Mouse (Mus musculus): Measurements from ENCODE around the gene Tnik.
A peak's percentile ranks its signal among the peaks of the same experiment; 100 is the strongest.

Tnik gene

GRCm38 (mm10) chr3:28350147-28350801 lies 87.3 kb downstream of the Tnik start:
- no peak for DNase-seq (ENCODE audit: low spot score)

DNA sequence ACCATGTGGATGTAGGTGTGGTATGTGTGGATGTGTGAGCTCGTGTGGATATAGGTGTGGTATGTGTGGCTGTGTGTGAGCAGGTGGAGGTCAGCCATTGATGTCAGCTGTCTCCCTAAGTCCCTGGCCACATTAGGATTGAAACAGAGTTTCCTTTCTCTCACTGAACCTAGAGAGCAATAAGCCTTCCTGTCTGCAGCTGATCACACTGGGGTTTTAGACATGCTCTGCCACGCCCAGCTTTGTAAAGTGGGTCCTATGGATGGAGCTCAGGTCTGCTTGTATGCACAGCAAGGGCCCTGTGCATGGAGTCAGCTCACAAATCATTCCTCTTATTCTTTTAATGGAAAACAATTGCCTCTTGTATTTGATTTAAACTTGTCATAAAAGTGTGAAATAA lies 95.4 kb downstream of the Tnik start:
- no peak for DNase-seq (ENCODE audit: low spot score)

DNA sequence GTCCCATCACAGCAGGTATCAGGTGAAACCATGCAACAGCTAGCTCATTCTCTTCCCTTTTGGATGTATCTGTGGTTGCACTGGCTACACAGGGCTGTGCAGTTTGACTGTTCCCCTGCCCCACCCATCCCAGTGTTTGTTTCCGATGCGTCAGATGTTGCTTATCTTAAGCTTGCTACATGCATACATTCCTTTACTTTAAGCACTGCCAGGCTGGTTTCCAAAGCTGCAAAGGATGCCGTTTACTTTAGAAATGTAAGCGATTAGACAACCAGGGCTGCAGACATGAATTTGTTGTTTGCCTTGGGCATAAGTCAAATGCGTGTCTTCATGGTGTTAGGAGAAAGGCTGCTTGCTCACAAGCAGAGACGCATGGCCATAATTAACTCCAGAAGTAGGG lies 96.1 kb downstream of the Tnik start:
- no peak for DNase-seq (ENCODE audit: low spot score)

DNA sequence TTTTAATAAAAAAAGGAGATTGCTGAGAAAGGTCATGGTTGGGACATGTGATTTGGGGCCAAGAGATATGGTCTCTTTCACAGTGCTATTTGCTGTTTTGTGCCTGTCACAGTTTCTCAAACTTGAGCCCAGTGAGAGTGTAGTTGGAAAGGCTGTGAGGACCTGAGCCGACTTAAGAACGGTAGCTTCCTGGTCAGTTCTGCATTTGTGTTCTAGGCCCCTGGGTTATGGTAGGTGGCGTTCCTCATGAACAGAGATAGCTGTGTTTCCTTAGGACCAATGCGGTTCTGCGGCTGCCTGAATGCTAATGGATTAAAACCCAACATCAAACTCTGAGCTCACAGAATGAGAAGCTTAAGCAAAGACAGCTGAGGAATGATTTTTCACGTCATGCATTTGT lies 98.0 kb downstream of the Tnik start:
- no peak for DNase-seq (ENCODE audit: low spot score)

GRCm38 (mm10) chr3:28363441-28364125 lies 100.6 kb downstream of the Tnik start:
- DNase-seq (ENCODE audit: low spot score), result no peak

DNA sequence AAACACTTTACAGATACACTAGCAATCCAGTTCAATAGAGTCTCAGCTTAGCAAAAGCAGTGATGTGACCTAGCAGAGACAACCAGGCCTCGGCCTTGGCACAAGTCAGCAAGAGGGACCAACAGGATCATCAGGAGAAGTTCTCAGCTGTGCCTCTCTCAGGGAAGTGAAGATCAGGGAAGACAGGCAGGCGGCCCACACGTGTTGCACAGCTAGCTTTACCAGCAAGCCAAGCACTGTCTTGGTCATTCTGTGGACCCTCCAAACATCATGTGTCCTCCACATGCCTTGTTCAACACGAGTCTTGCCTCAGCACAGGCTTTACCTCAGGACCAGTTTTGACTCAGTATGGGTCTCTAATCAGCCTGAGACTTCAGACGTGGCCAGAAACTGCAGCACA lies 105.7 kb downstream of the Tnik start:
- DNase-seq (ENCODE audit: low spot score), result no peak

- no peak for DNase-seq (ENCODE audit: low spot score)
These were observed 106.3 kb downstream of the Tnik start for GRCm38 (mm10) chr3:28369266-28369665.

DNA sequence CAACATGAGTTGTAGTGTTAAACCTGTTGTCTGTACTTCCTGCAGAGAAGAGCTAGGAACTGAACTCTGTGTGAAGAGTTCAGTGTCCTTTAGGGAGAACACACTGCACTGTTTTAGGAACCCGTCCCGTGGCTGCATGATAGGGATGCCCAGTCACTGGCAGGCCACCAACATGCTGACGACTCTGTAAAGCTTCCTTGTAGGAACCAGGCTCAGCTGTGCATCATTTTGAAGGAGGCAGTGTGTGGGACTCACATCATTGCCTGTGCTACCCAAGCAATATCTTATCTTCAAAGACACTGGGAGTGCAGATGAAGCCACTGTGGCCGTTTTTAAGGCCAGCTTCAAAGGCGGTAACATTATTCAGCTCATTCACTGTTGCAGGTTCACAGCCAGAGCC lies 106.7 kb downstream of the Tnik start:
- peak; percentile 11 for DNase-seq (ENCODE audit: low spot score)

DNA sequence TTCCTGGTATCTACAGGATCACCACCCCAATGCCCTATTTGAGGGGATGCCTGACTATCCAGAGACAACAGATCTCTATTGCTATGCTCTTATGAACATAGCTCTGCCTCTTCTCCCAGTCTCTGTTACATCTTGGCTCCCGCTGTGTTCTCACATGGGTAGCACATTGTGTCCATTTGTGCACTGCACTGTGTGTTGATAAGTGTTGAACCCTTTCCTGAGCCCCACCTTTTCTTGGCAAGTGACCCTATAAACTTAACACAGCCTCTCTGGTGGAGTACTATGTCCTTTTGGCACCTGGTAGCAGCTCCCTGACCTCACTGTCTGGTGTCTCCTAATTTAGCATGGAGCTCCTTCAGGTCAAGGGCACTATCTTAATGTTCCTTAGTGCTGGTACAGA lies 108.6 kb downstream of the Tnik start:
- no peak for DNase-seq (ENCODE audit: low spot score)

GRCm38 (mm10) chr3:28372459-28372858 lies 109.4 kb downstream of the Tnik start:
- no peak for DNase-seq (ENCODE audit: low spot score)

- no peak for DNase-seq (ENCODE audit: low spot score)
These were observed 111.9 kb downstream of the Tnik start for GRCm38 (mm10) chr3:28374738-28375510.

DNA sequence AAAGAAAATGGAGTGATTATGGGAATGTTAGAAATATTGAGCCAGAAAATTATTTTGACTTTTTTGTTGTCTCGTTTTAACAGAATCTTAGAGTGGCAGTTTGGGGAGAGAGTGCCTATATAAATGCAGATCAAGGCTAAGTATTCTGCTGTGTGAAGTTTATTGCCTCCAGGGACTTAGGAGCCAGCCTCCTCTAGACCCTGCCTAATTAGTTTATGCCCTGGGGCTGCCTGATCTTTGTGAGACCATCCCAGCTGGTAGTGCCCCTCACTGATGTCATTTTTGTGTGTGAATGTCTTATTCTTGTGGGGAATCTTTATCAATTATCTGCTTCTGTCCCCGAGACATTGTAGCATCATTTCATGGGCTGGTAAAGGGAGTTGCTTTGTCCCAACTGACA lies 117.2 kb downstream of the Tnik start:
- no peak for DNase-seq (ENCODE audit: low spot score)

- DNase-seq (ENCODE audit: low spot score), result no peak
These were observed 120.6 kb downstream of the Tnik start for GRCm38 (mm10) chr3:28383526-28384126.

DNA sequence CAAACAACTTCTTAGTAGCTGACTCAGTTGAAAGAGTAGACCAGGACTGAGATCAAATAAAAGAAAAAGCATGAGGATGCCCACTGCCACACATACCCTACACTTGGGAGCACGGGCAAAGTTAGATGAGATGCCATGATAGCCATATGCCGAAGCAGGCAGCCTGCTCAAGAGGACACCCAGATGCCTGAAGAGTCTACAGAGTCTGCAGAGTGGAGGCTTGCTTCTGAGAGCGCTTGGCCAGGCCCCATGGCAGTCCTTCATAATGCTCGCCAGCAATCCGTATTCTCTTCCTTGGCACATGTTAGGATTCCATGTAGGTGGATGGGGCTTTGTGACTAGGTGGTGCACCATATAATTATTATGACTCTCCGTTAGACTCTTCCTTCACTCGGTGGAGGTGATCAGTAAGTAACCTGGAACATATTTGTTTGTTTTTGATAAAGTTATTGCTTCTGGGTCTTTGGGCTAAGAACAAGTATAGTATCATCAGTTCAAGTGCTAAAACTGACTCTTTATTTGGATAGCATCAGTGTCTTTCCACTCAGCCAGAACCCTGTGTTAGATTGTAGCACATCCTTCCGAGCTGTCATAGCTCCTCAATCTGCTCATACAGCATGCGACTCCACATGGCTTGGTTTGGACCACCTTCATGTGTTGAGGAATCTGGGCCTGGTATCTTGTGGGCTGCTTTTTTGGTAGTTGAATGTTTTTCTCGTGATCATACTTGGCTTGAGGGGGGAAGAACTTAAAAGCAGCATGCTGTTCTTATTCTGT lies 122.4 kb downstream of the Tnik start:
- no peak for DNase-seq (ENCODE audit: low spot score)

- no peak for DNase-seq (ENCODE audit: low spot score)
These were observed 125.5 kb downstream of the Tnik start for GRCm38 (mm10) chr3:28388540-28388939.

GRCm38 (mm10) chr3:28390183-28390582 lies 127.2 kb downstream of the Tnik start:
- DNase-seq (ENCODE audit: low spot score), result no peak

GRCm38 (mm10) chr3:28392542-28392941 lies 129.5 kb downstream of the Tnik start:
- no peak for DNase-seq (ENCODE audit: low spot score)

GRCm38 (mm10) chr3:28398781-28399180 lies 135.8 kb downstream of the Tnik start:
- no peak for DNase-seq (ENCODE audit: low spot score)

DNA sequence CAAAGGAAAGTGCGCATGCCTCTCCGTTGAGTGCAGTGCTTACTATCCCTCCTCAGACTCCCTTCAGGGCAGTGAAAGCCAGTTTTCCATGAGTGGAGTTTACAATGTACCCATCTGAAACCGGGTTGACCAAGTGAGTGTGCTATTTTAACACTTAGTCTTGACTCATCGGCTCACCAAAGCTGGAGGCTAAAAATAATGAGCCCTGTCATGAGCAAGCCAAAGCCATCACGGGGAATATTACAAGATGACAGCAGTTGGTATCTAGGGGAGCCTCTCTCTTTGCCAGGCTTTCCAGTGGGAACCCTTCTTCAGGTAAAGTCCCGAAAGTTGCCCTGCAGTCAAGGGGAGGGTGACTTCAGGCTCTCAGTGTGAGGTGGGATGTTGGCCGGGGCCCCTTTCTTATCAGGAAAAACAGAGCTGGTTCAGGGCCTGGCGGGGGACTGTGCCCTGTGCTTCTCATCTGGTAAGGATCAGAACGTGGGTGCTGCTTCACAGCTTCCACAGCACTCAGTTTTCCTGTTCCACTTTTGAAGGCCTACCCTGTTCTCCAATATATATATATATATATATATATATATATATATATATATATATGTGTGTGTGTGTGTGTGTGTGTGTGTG lies 136.7 kb downstream of the Tnik start:
- no peak for DNase-seq (ENCODE audit: low spot score)

- DNase-seq (ENCODE audit: low spot score), result no peak
These were observed 138.3 kb downstream of the Tnik start for GRCm38 (mm10) chr3:28401335-28401734.

DNA sequence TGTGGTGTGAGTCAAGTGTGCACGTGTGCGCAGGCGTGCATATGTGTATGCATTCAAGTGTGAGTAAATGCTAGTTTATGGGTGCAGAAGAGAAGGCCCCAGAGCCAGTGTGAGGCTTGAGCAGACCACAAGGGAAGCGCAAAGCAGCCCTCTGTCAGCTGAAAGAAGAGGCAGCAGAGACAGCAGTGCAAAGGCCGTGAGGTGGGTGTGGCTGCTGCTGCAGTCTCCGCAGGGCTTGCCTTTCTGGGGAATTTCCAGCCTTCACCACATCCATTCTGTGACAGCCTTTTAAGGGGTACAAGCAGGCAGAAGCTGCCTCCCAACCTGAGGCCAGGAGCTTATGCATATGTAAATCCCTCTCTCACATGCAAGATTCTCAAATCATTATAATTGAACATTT lies 139.2 kb downstream of the Tnik start:
- DNase-seq (ENCODE audit: low spot score), result no peak

GRCm38 (mm10) chr3:28405391-28405790 lies 142.4 kb downstream of the Tnik start:
- DNase-seq (ENCODE audit: low spot score), result no peak

All from ovary, postnatal 36 days (tissue).